8 mouse cellular contexts compared by ENCODE assay signal in genomic region chr4:46276851-46277581, GRCm38 (mm10).
DNase-seq lines count a peak whose midpoint lies in the region; ATAC-seq and TF ChIP-seq lines count a peak whose summit lies in the region.

No protein-coding gene starts in this region.

- no peak for ATAC-seq in forebrain, embryonic 14.5 days
- ATAC-seq in forebrain, postnatal 0 days, result no peak
- no peak for ATAC-seq in liver, embryonic 12.5 days

- H3K9ac ChIP-seq in forebrain, embryonic 14.5 days (ENCODE audit: low read length), result no peak overlapping the region
- no peak overlapping the region for H3K9ac ChIP-seq in forebrain, postnatal 0 days
- no peak overlapping the region for H3K9ac ChIP-seq in liver, embryonic 12.5 days

- DNase-seq in forebrain, embryonic 14.5 days (ENCODE audit: low spot score), result peak; percentile 4
- no peak for DNase-seq in forebrain, postnatal 0 days
- peak; percentile 31 for DNase-seq in brain, embryonic 14.5 days (ENCODE audit: low read depth)
- DNase-seq in heart, postnatal 36 days, result peak; percentile 15 to 29
- peak; percentile 9 for DNase-seq in retina, adult 2 months (ENCODE audit: low read depth, low spot score)
- no peak for DNase-seq in right cerebral cortex, postnatal 25 days
- DNase-seq in frontal cortex, postnatal 36 days (ENCODE audit: low spot score in 2 of 2), result no peak

- no peak for TF ChIP-seq CTCF in forebrain, postnatal 0 days (IDR thresholded peaks at IDR 0.05; ENCODE audit: low read depth)
- no peak for TF ChIP-seq CTCF in brain, embryonic 14.5 days (IDR thresholded peaks at IDR 0.05; ENCODE audit: borderline replicate concordance, extremely low read depth, insufficient read depth, insufficient read length)

- intact Hi-C loops in heart, postnatal 36 days (cut with DNase I), result no loop called here

- no peak overlapping the region for H3K4me2 ChIP-seq in forebrain, embryonic 14.5 days (ENCODE audit: low read length)
- H3K4me2 ChIP-seq in forebrain, postnatal 0 days (ENCODE audit: low read depth), result no peak overlapping the region
- peak overlapping the region; percentile 42 for H3K4me2 ChIP-seq in liver, embryonic 12.5 days

- WGBS in forebrain, embryonic 14.5 days, result 6% methylated on average over 19 of the region's 19 CpGs
- WGBS in forebrain, postnatal 0 days, result 8% methylated on average over 19 of the region's 19 CpGs
- 21% methylated on average over 19 of the region's 19 CpGs for WGBS in liver, embryonic 12.5 days (ENCODE audit: insufficient replicate concordance)

- H3K27ac ChIP-seq in forebrain, embryonic 14.5 days (ENCODE audit: low read depth, low read length), result no peak overlapping the region
- no peak overlapping the region for H3K27ac ChIP-seq in forebrain, postnatal 0 days (ENCODE audit: low read depth, low read length)
- H3K27ac ChIP-seq in liver, embryonic 12.5 days, result no peak overlapping the region

- no peaks in the 10 kb centered on the region for H3K4me1 ChIP-seq in forebrain, embryonic 14.5 days (ENCODE audit: control insufficient read depth, insufficient read depth, low read length)
- H3K4me1 ChIP-seq in forebrain, postnatal 0 days (ENCODE audit: insufficient read depth), result 0 out of 2 replicates have a peak, but pooled peaks cover 2% of the 10 kb centered on the region
- H3K4me1 ChIP-seq in liver, embryonic 12.5 days, result peaks cover 10% of the 10 kb centered on the region

- no peaks in the 10 kb centered on the region for H3K27me3 ChIP-seq in forebrain, embryonic 14.5 days (replicated peaks; ENCODE audit: control insufficient read depth, insufficient read depth, low read length)
- H3K27me3 ChIP-seq in forebrain, postnatal 0 days (ENCODE audit: insufficient read depth, low read length), result no peaks in the 10 kb centered on the region
- H3K27me3 ChIP-seq in liver, embryonic 12.5 days (replicated peaks), result peaks cover 11% of the 10 kb centered on the region

- no peak for TF ChIP-seq POLR2A in brain, embryonic 14.5 days (IDR thresholded peaks at IDR 0.05; ENCODE audit: borderline replicate concordance, extremely low read depth, insufficient read depth, insufficient read length, poor library complexity, severe bottlenecking)

- no peak overlapping the region for H3K4me3 ChIP-seq in forebrain, embryonic 14.5 days (ENCODE audit: low read depth, low read length)
- H3K4me3 ChIP-seq in forebrain, postnatal 0 days (ENCODE audit: low read depth, low read length), result no peak overlapping the region
- H3K4me3 ChIP-seq in liver, embryonic 12.5 days, result no peak overlapping the region

- H3K36me3 ChIP-seq in forebrain, embryonic 14.5 days (ENCODE audit: control insufficient read depth, insufficient read depth, low read length), result no peaks in the 10 kb centered on the region
- no peaks in the 10 kb centered on the region for H3K36me3 ChIP-seq in forebrain, postnatal 0 days (ENCODE audit: insufficient read depth)
- no peaks in the 10 kb centered on the region for H3K36me3 ChIP-seq in liver, embryonic 12.5 days

- no peaks in the 10 kb centered on the region for H3K9me3 ChIP-seq in forebrain, embryonic 14.5 days (replicated peaks; ENCODE audit: control insufficient read depth, low read length)
- H3K9me3 ChIP-seq in forebrain, postnatal 0 days (ENCODE audit: low read length), result no peaks in the 10 kb centered on the region
- H3K9me3 ChIP-seq in liver, embryonic 12.5 days (replicated peaks), result no peaks in the 10 kb centered on the region

Comparison
In these comparisons a context has a peak if more than half of its experiments do, and no peak if none do; other contexts are left out.
1. DNase-seq: peak in forebrain, embryonic 14.5 days (single experiment), brain, embryonic 14.5 days (single experiment), heart, postnatal 36 days (2 of 2) and retina, adult 2 months (single experiment); none in forebrain, postnatal 0 days (single experiment), right cerebral cortex, postnatal 25 days (single experiment) and frontal cortex, postnatal 36 days (0 of 2).